Mouse (Mus musculus) ES-E14 (cell line): Measurements from ENCODE around the gene Jund. TPM values are rescaled to one million over a fixed set of nuclear protein-coding genes. Genes with fewer than 3 reads are reported as not detected.

Experiments
- DNase-seq: peaks from one replicate; pipeline ENCODE4 v3.0.0-alpha.2; 2013; ENCODE audit warnings: low read depth, low spot score
- H3K27ac ChIP-seq: 2 replicates; pipeline ENCODE4 v1.5.1; 2012; ENCODE audit warnings: low read depth, mild to moderate bottlenecking, low read length, moderate library complexity, mixed read lengths; ENCODE audit not compliant: poor library complexity, insufficient read depth, severe bottlenecking
- H3K36me3 ChIP-seq: 2 replicates; pipeline ENCODE4 v1.6.1; 2012; ENCODE audit warnings: mild to moderate bottlenecking, low read length, moderate library complexity, mixed read lengths; ENCODE audit not compliant: control insufficient read depth, poor library complexity, insufficient read depth, severe bottlenecking
- H3K4me1 ChIP-seq, 2 experiments: fragments of 150-350 bp in 1 of 2; sonication (generic) in 1 of 2; 2 replicates each; pipeline ENCODE4 v1.6.1; 2012; ENCODE audit warnings: low read length in 2 of 2, mild to moderate bottlenecking in 1 of 2, mixed read lengths in 1 of 2; ENCODE audit not compliant: control insufficient read depth in 2 of 2, insufficient read depth in 2 of 2, poor library complexity in 1 of 2
- H3K4me3 ChIP-seq, 2 experiments: fragments of 150-350 bp in 1 of 2; sonication (generic) in 1 of 2; 2 replicates each; pipeline ENCODE4 v1.5.1; 2012; ENCODE audit warnings: low read length in 2 of 2, low read depth in 1 of 2, mild to moderate bottlenecking in 1 of 2, mixed read lengths in 1 of 2; ENCODE audit not compliant: insufficient read depth in 1 of 2, poor library complexity in 1 of 2, severe bottlenecking in 1 of 2
- H3K9ac ChIP-seq: 2 replicates; pipeline ENCODE4 v1.6.1; 2012; ENCODE audit warnings: low read depth, mild to moderate bottlenecking, low read length, mixed read lengths; ENCODE audit not compliant: poor library complexity, insufficient read depth, severe bottlenecking
- H3K9me3 ChIP-seq: fragments of 150-350 bp; sonication (generic); 2 replicates; pipeline ENCODE4 v1.6.1; 2012; ENCODE audit warnings: low read depth, mild to moderate bottlenecking, low read length; ENCODE audit not compliant: control insufficient read depth, insufficient read depth
- CHD2 ChIP-seq: IDR thresholded peaks from 2 replicates; pipeline ENCODE4 v1.6.1; 2014; ENCODE audit warnings: mild to moderate bottlenecking, low read depth, low read length, inconsistent platforms
- HCFC1 ChIP-seq: IDR thresholded peaks from 2 replicates; pipeline ENCODE4 v1.6.1; 2012; ENCODE audit warnings: low read length, inconsistent platforms, borderline replicate concordance; ENCODE audit not compliant: insufficient read depth
- MAFK ChIP-seq: IDR thresholded peaks from 2 replicates; pipeline ENCODE4 v1.6.1; 2014; ENCODE audit warnings: mild to moderate bottlenecking, low read depth, low read length, inconsistent platforms; ENCODE audit not compliant: insufficient read depth
- ZC3H11A ChIP-seq: IDR thresholded peaks from 2 replicates; pipeline ENCODE4 v1.6.1; 2012; ENCODE audit warnings: low read depth, mild to moderate bottlenecking, inconsistent platforms, low read length, borderline replicate concordance
- ZNF384 ChIP-seq: IDR thresholded peaks from 2 replicates; pipeline ENCODE4 v1.6.1; 2012; ENCODE audit warnings: low read depth, low read length, inconsistent platforms
- in situ Hi-C, 2 experiments: fragments of 600-800 bp; cut with MboI; formaldehyde crosslinking; loops; one replicate each; pipeline ENCODE4 v1.15.1; 2025; ENCODE audit warnings: low sequenced_read_pairs in 2 of 2, inconsistent platforms in 1 of 2; ENCODE audit not compliant: unreplicated experiment in 2 of 2
- total RNA-seq: library from RNA; depleted of rRNA; stranded (reverse); fragments of 300-350 nt; gene quantifications from 2 replicates; pipeline ENCODE4 v1.2.3, GENCODE M21; 2012

Gene Jund
- total RNA-seq, 1 experiment = 60.1 TPM

DNA sequence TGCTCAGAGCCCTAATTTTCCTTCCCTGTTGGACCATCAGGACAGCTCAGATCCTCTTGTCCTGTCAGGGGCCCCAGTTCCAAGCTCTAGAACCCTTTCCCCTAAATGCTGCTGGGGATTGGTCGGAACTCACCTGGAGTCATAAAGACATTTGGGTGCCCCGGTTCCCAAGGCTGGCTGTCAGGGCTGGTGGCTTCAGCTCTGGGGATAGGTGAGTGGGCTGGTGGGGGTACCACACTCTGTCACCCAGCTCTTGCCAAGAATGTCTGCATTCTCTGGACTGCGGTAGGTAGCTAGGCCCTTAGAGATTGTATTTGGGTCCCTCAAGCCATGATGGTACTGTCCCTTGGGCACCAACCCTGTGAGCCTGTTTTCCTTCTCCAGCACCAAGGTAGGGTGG, 4.5 kb downstream of the Jund start, which contains the start of gene Iqcn:
Gene Iqcn, plus strand, starts transcription at position 171 of the 400 bp plus-strand sequence.
- Histone ChIP-seq H3K9me3 (no peaks in the 10 kb centered on the region), H3K9ac (no peak within 1 kb of the TSS), H3K36me3 (no peaks in the 10 kb centered on the region), H3K4me3 (no peak within 1 kb of the TSS), H3K27ac (no peak within 1 kb of the TSS), H3K4me1 (peaks cover 0 to 4% of the 10 kb centered on the region in 2 experiments; a peak in 1 of 4 replicates)
- TF ChIP-seq ZNF384 = no peak
- TF ChIP-seq ZC3H11A = no peak
- TF ChIP-seq HCFC1 = no peak
- TF ChIP-seq MAFK = no peak
- no peak for TF ChIP-seq CHD2
- in situ Hi-C loops = no loop called here
- DNase-seq = no peak

DNA sequence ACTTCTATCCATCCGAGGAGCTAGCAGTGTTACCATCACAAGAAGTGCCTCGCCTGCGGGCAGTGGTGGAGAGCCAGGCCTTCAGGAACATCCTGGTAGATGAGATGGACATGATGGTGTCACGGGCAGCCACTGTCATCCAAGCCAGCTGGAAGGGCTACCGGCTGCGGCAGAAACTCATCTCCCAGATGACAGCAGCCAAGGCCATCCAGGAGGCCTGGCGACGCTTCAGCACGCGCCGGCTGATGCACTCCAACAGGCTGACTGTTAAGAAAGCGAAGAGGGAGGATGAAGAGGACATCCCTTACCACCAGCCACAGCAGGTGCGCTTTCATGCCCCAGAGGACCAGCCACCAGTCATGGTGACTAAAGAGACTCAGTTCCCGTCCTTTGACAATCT, 9.5 kb downstream of the Jund start:
- no peak for DNase-seq
- H3K9ac ChIP-seq = no peak overlapping the region
- no peak overlapping the region for H3K27ac ChIP-seq
- TF ChIP-seq ZNF384 (no peak), CHD2 (no peak), HCFC1 (no peak), MAFK (no peak), ZC3H11A (no peak)
- H3K36me3 ChIP-seq = no peaks in the 10 kb centered on the region
- no peaks in the 10 kb centered on the region for H3K4me1 ChIP-seq
- no peaks in the 10 kb centered on the region for H3K9me3 ChIP-seq
- no peak overlapping the region for H3K4me3 ChIP-seq
- in situ Hi-C loops = no loop called here

DNA sequence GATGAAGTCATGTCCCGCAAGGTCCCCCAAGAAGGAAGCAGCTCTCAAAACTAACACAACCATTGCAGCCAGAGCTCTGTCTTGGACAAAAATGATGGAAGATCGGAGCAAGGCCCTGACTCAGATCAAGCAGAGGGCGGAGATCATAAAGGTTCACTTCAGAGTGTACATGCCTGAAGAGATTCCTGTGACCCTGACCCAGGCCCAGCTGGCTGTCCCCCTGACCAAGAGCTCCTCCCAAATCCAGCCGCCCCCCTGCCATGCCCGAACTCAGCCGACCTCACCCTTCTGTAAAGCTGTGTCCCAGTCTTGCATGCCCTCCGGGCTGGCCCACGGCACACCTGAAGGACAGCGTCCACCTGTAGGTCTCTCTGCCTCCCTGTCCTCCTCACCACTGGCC, 11.0 kb downstream of the Jund start:
- Histone ChIP-seq H3K4me3 (no peak overlapping the region), H3K36me3 (no peaks in the 10 kb centered on the region), H3K9me3 (no peaks in the 10 kb centered on the region), H3K4me1 (no peaks in the 10 kb centered on the region), H3K27ac (no peak overlapping the region; the same call in 1 of the 2 replicates), H3K9ac (no peak overlapping the region)
- DNase-seq = no peak
- TF ChIP-seq CHD2 (no peak), ZNF384 (no peak), ZC3H11A (no peak), HCFC1 (no peak), MAFK (no peak)
- in situ Hi-C loops = no loop called here

DNA sequence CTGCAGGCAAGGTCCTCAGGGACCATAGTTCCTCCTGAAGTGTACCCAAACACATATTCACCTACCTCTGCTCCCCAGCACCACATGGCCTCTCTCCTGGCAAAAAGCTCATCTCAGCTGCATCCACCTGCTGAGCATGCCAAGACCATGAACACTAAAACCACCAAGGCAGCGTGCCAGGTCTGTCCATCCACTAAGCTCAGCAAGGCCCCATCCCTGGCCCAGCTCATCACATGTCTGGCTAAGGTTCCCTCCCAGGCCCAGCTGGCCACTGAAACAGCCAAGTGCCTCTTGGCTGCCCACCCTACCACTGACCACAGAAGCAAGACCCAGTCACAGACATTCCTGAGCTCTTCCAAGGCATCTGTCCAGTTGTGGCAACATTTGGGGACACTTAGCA, 11.5 kb downstream of the Jund start:
- Histone ChIP-seq H3K27ac (no peak overlapping the region), H3K4me1 (no peaks in the 10 kb centered on the region), H3K9ac (no peak overlapping the region), H3K4me3 (no peak overlapping the region), H3K36me3 (no peaks in the 10 kb centered on the region), H3K9me3 (no peaks in the 10 kb centered on the region)
- in situ Hi-C loops = no loop called here
- no peak for DNase-seq
- no peak for TF ChIP-seq CHD2
- no peak for TF ChIP-seq ZNF384
- no peak for TF ChIP-seq HCFC1
- no peak for TF ChIP-seq ZC3H11A
- TF ChIP-seq MAFK = no peak

DNA sequence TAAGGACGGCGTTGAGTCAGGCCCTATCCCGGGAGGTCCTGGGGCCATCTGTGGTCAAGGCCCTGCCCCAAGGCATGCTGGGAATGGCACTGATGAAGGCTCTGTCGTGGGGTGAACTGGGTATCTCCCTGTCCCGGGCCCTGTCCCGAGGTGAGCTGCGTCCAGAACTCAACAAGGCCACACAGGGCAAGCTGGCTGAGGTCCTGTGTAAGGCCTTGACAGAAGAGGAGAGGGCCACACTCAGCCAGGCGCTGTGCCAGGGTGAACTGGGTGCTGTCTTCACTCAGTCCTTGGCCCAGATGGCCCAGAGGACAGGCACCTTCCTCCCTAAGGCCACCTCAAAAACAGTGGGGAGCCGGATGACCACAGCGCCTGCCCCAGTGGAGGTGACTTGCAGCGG, 12.3 kb downstream of the Jund start:
- H3K27ac ChIP-seq = no peak overlapping the region
- DNase-seq = no peak
- no peaks in the 10 kb centered on the region for H3K9me3 ChIP-seq
- no peak overlapping the region for H3K9ac ChIP-seq
- no peaks in the 10 kb centered on the region for H3K4me1 ChIP-seq
- no peaks in the 10 kb centered on the region for H3K36me3 ChIP-seq
- in situ Hi-C loops = no loop called here
- no peak for TF ChIP-seq MAFK
- TF ChIP-seq CHD2 = no peak
- no peak for TF ChIP-seq HCFC1
- no peak for TF ChIP-seq ZC3H11A
- TF ChIP-seq ZNF384 = no peak
- H3K4me3 ChIP-seq = no peak overlapping the region
